Mouse (Mus musculus) heart, postnatal 0 days (tissue): ENCODE measurements around the gene Hk1.

ENCODE experiments used
- CTCF ChIP-seq: IDR thresholded peaks from 2 replicates; pipeline ENCODE4 v1.5.1; 2016; ENCODE audit warnings: antibody characterized with exemption, control low read depth, low read depth
- EP300 ChIP-seq: IDR thresholded peaks from 2 replicates; pipeline ENCODE4 v1.6.1; 2016; ENCODE audit warnings: antibody characterized with exemption, low read depth

GRCm38 (mm10) chr10:62252496-62253235 is 127.0 kb downstream of the Hk1 start:
- no peak for TF ChIP-seq CTCF
- TF ChIP-seq EP300, result no peak
